Mouse (Mus musculus) gastrocnemius, postnatal 4 days (tissue): ENCODE measurements around the gene Slc26a9. TPM values are rescaled to one million over a fixed set of nuclear protein-coding genes. Genes with fewer than 3 reads are reported as not detected.
"Not testable (repeated sequence)": the region's sequence is repeated elsewhere in the genome, so short reads cannot be mapped to it uniquely, and the experiment has no call there.

ENCODE experiments used
- DNase-seq, 2 experiments: peaks; one replicate each; pipeline ENCODE4 v3.0.0; 2021 to 2022; ENCODE audit warnings: low spot score in 2 of 2, mixed read lengths in 2 of 2
- total RNA-seq, 2 experiments: library from RNA; stranded (reverse); gene quantifications; 2 replicates each; pipeline ENCODE4 v1.2.3; 2021

Slc26a9 gene
- total RNA-seq, 2 experiments from 2014 or later: 0.39 TPM; not detected in 1

- DNase-seq: peak in 1 of 2 experiments; percentile 6
Measured at GRCm38 (mm10) chr1:131764581-131765338, 20.9 kb downstream of the Slc26a9 start.

DNA sequence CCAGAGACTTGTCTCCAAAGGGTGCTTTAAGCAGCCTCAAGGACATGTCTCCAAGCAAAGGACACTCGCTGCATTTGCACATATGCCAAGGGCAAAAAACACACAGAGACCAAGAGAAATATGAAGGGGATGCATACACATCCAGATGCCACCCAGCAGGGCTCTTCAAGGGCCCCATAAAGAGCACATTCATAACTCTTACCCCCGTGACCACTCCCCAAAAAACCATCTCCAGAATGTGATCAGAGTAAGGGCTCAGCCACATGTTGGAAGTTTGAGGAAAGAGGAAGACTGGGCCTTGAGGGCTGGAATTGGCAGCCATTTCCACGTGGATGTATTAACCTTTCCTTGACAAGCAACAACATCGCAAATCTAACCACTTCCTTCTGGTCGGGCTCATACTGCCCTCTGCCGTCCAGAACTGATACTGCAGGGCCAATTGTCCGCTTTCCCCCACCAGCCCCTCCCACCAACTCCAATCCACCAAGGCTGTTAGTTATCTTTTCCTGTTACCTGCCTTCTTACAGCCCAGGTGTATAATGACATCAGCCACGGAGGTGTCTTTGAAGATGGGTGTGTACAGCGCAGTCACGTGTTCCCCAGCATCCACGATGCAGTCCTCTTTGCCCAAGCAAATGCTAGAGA, 21.7 kb downstream of the Slc26a9 start:
- DNase-seq: peak; percentile 74 to 82

DNA sequence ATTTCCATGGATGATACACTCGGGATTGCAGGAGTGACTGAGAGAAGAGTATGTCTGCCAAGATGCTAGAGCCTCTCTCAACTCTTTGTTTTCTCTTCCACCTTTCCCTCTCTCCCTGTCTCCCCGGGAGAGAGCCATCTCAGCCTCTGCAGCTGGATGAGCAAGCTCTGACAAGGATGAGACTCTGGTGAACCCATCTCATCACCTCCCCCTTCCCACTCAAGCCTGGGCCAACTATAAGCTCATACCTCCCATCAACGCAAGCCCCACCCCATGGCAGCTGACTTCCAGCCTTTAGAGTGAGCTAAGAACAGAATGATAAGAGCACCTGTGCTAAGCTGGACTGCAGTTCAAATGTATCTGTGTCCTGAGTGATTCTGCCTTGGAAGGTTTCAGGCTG, 25.5 kb downstream of the Slc26a9 start:
- no peak for DNase-seq

DNA sequence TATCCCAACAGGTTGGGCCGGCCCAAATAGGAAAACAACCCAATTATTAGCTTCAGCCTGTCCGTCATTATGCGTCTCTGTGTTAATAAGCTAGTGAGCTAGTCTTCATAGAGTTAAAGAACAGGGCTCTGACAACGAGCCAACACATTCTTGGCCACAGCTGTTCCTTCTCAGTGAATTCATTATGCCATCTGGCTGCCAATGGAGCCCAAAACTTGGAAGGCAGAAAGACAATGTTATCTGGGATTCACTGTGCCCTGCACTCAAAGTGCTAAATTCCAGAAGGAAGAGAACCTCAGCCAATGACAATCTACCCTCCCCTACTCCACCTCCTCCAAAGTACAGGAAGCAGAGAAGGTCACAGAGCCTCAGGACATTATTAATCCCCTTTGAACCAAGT, 26.8 kb downstream of the Slc26a9 start:
- DNase-seq: peak in 1 of 2 experiments; percentile 52

- no peak for DNase-seq
Measured at GRCm38 (mm10) chr1:131771440-131771839, 27.6 kb downstream of the Slc26a9 start.

GRCm38 (mm10) chr1:131794591-131794990, 50.8 kb downstream of the Slc26a9 start:
- no peak for DNase-seq

GRCm38 (mm10) chr1:131795171-131795570, 51.3 kb downstream of the Slc26a9 start:
- no peak for DNase-seq

- DNase-seq: peak in 1 of 2 experiments; percentile 58
Measured at GRCm38 (mm10) chr1:131797202-131797909, 53.5 kb downstream of the Slc26a9 start, which contains the start of gene Pm20d1. TSS of gene Pm20d1 (plus strand) at chr1:131797381.

GRCm38 (mm10) chr1:131800001-131800400, 56.2 kb downstream of the Slc26a9 start:
- DNase-seq: no peak

- no peak for DNase-seq
Measured at GRCm38 (mm10) chr1:131801071-131801470, 57.2 kb downstream of the Slc26a9 start.

DNA sequence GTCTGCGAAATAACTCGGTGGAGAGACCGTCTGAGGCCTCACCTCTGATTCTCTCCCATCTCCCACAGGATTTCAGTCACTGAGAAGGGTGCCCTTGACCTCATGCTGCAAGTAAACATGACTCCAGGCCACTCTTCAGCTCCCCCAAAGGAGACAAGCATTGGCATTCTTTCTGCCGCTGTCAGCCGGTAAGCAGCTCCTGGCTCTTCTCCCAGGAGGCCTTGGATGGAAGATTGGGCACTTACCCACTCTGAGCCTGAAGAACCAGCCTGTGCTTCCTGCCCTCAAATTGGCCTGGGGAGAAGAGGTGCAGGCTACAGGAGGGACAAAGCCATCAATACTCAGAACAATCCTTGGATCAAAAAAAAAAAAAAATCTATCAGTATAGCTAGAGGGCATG, 58.8 kb downstream of the Slc26a9 start:
- DNase-seq: no peak

DNA sequence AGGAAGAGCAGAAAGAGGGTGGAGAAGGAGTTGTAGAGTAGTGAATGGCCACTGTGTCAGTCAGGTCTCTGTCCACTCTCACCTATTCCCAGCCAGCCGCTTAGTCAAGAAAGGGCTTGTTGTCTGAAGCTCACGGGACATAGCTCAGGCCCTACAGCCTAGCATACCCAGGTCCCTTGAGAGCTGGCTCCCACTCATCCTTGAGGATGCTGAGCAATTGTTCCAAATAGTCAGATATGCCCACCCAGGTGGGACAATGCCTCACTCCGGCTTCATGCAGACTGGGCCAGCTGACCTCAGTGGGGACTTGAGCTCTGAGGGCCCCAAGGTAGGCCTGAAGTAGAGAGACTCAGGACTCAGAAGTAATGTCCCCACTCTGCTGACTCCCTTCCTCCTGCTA, 60.3 kb downstream of the Slc26a9 start:
- no peak for DNase-seq

- DNase-seq: no peak
Measured at GRCm38 (mm10) chr1:131808986-131809385, 65.2 kb downstream of the Slc26a9 start.

DNA sequence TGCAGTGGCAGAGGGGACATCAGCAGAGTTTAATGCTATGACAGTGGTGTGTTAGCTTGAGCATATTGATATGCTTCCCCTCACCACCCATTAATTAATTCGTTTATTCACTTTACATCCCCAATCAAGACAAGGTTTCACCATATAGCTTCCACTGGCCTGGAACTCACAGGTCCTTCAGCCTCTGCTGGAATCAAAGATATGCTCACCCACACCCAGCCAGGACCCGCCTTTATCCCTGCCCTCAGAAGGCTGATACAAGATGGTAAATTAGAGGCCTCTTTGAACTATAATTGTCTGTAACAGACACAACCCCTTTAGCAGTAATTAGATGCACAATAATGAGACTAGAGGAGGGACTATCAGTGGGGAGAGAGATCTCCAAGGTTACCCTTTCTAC, 65.8 kb downstream of the Slc26a9 start:
- no peak for DNase-seq

GRCm38 (mm10) chr1:131811393-131811792, 67.6 kb downstream of the Slc26a9 start:
- no peak for DNase-seq

GRCm38 (mm10) chr1:131812006-131812405, 68.2 kb downstream of the Slc26a9 start:
- DNase-seq: no peak

GRCm38 (mm10) chr1:131812631-131813295, 68.9 kb downstream of the Slc26a9 start:
- no peak for DNase-seq

GRCm38 (mm10) chr1:131813731-131814130, 69.9 kb downstream of the Slc26a9 start:
- no peak for DNase-seq

GRCm38 (mm10) chr1:131814191-131814590, 70.4 kb downstream of the Slc26a9 start:
- DNase-seq: no peak

DNA sequence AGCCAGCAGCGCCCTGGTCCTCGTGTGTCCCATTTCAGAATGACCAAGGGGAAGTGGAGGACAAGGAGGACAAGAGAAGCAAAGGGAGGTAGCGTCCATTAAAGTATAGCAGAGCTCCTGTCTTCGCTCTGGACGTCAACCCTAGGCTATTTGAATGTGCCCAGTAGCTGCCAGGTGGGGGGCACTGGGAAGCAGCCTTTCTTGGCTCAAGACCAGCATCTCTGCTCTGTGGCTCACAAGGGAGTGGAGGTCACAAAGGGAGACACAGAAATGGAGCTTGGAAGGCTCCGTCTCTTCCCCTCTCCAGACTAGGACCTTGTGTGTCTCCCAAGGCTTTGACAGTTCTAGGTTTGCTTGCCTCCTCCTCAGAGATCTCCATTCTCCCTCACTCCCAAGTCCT, 73.1 kb downstream of the Slc26a9 start:
- no peak for DNase-seq

- not testable (repeated sequence) for DNase-seq
Measured at GRCm38 (mm10) chr1:131820353-131820752, 76.5 kb downstream of the Slc26a9 start.
